Mouse (Mus musculus) spleen, adult 2 months (tissue): ENCODE measurements around the gene Olfr1289. TPM values are rescaled to one million over a fixed set of nuclear protein-coding genes. Genes with fewer than 3 reads are reported as not detected.

ENCODE experiments used
- DNase-seq, 2 experiments: peaks; one replicate each; pipeline versions ENCODE4 v3.0.0 to v3.0.0-alpha.2; 2012 to 2021; ENCODE audit warnings: low spot score in 2 of 2, low read depth in 1 of 2
- H3K27ac ChIP-seq: fragments of 200-500 bp; 2 replicates; pipeline ENCODE4 v1.5.1; 2012; ENCODE audit warnings: low read length, inconsistent platforms; ENCODE audit not compliant: insufficient read depth
- H3K27me3 ChIP-seq: fragments of 200-500 bp; 2 replicates; pipeline ENCODE4 v1.6.1; 2012; ENCODE audit warnings: mild to moderate bottlenecking, moderate library complexity, low read length, inconsistent platforms; ENCODE audit not compliant: control insufficient read depth, insufficient read depth
- H3K36me3 ChIP-seq: fragments of 200-500 bp; 2 replicates; pipeline ENCODE4 v1.6.1; 2012; ENCODE audit warnings: mild to moderate bottlenecking, low read length, inconsistent platforms; ENCODE audit not compliant: control insufficient read depth, insufficient read depth
- H3K4me1 ChIP-seq: fragments of 200-500 bp; 2 replicates; pipeline ENCODE4 v1.6.1; 2011; ENCODE audit warnings: inconsistent platforms; ENCODE audit not compliant: control insufficient read depth, insufficient read depth, insufficient read length
- H3K4me3 ChIP-seq: fragments of 200-500 bp; 2 replicates; pipeline ENCODE4 v1.5.1; 2011; ENCODE audit warnings: mild to moderate bottlenecking, inconsistent platforms; ENCODE audit not compliant: insufficient read depth, insufficient read length; ENCODE audit errors: extremely low read depth
- CTCF ChIP-seq: fragments of 200-500 bp; IDR thresholded peaks from 2 replicates; pipeline ENCODE4 v1.5.1; 2011; ENCODE audit warnings: mild to moderate bottlenecking, inconsistent platforms; ENCODE audit not compliant: insufficient read depth, insufficient read length, insufficient replicate concordance; ENCODE audit errors: extremely low read depth
- POLR2A ChIP-seq: fragments of 200-500 bp; IDR thresholded peaks from 2 replicates; pipeline ENCODE4 v1.6.1; 2011; ENCODE audit warnings: low read depth, low read length, inconsistent platforms
- WGBS: fragments of 180-500 bp; shearing (Covaris S2); methylation state at CpG from one replicate; pipeline ENCODE4 v1.1.7; 2018; 5-methylcytosine and 5-hydroxymethylcytosine counted together
- polyA plus RNA-seq: library from polyadenylated mRNA; depleted of rRNA; stranded (reverse); fragments of >200 nt; gene quantifications from 2 replicates; pipeline ENCODE4 v1.2.3, GENCODE M21; 2012; rRNA removed

The Olfr1289 gene
- polyA plus RNA-seq, result not detected in 2 replicates

DNA sequence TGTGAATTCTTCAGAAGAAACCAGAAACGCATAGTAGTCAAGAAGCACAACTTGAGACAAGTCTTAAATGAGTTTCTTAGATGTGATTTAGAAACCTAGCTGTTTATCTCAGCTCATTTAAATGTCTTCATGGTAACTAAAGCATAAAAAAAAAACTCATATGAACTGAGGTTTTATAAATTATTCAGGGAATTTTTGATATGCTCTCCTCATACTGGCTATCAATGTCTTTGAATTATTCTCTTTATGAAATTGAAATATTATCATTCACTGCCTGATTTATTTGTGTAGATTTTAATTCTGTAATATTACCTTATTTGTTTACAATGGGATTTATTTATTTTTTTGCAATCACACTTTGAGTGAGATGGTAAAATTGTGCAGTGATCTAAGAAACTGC lies at the start of gene Olfr1289:
TSS of gene Olfr1289 (plus strand) at position 301 of the 400 bp plus-strand sequence.
- DNase-seq, result no peak
- Histone ChIP-seq H3K4me3 (no peak within 1 kb of the TSS), H3K27me3 (no peaks in the 10 kb centered on the region), H3K36me3 (no peaks in the 10 kb centered on the region), H3K4me1 (no peaks in the 10 kb centered on the region), H3K27ac (no peak within 1 kb of the TSS)
- 80% methylated on average over 1 of the region's 1 CpGs for WGBS
- TF ChIP-seq POLR2A (no peak), CTCF (no peak)

GRCm38 (mm10) chr2:111448842-111449241 lies 31.8 kb upstream of the Olfr1289 start, which contains the start of gene Olfr1287:
Olfr1287 (plus strand) TSS chr2:111449142.
- WGBS, result 60% methylated on average over 1 of the region's 1 CpGs
- no peaks in the 10 kb centered on the region for H3K4me1 ChIP-seq
- no peak for TF ChIP-seq POLR2A
- TF ChIP-seq CTCF, result no peak

DNA sequence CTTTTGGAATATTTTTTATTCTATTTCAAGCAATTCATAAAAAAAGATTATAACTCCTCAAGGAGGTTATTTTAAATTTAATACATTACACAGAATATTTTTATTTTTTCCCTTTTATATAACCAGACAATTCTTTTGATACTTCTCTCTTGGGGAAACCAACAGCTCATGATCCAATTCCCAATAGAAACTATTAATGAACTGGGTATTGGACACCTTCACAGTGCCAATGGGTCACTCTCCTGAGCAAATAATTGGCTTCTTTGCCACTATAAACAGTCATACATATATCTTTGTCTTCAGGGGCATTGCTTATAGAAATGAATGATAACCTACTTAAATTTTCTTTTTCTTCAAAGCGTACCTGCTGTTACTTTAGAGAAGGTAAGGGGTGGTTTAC lies 6.8 kb upstream of the Olfr1289 start, which contains the start of gene Olfr1288:
TSS of gene Olfr1288 (plus strand) at position 301 of the 400 bp plus-strand sequence.
- Histone ChIP-seq H3K4me1 (no peaks in the 10 kb centered on the region), H3K4me3 (no peak within 1 kb of the TSS; the same call in 1 of the 2 replicates), H3K27ac (no peak within 1 kb of the TSS), H3K36me3 (no peaks in the 10 kb centered on the region), H3K27me3 (no peaks in the 10 kb centered on the region)
- DNase-seq, result no peak
- WGBS, result 85% methylated on average over 1 of the region's 1 CpGs
- no peak for TF ChIP-seq CTCF

More at GRCm38 (mm10) chr2:111448842-111449241, 31.8 kb upstream of the Olfr1289 start, which contains the start of gene Olfr1287:
- DNase-seq, result no peak
- Histone ChIP-seq H3K27ac (no peak within 1 kb of the TSS), H3K36me3 (no peaks in the 10 kb centered on the region), H3K4me3 (no peak within 1 kb of the TSS), H3K27me3 (no peaks in the 10 kb centered on the region)

DNA sequence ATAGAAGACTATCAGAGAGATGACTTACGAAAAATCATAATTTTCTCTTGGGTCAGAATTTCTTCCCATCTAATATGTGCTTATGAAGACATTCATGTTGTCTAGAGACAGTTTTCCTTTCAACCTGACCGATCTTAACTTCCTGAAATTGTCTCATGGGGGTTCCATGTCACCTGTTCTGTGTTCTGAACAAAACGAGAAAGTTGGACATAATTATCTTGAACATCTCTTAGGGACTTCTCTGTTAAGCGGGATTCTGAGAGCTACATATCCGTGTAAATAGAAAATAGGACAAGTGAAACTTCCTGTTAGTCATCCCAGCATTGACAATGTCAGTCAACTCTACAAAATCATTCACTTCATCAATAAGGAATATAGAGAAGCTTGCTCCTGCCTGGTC lies 13.1 kb downstream of the Olfr1289 start, which contains the start of gene Olfr1290:
TSS of gene Olfr1290 (minus strand) at position 101 of the 400 bp plus-strand sequence.
- whole genome bisulfite sequencing, result 73% methylated on average over 5 of the region's 5 CpGs
- no peak within 1 kb of the TSS for H3K27ac ChIP-seq
- no peaks in the 10 kb centered on the region for H3K4me1 ChIP-seq
- H3K36me3 ChIP-seq, result no peaks in the 10 kb centered on the region
- DNase-seq, result no peak
- no peaks in the 10 kb centered on the region for H3K27me3 ChIP-seq
- TF ChIP-seq CTCF (no peak), POLR2A (no peak)
- no peak within 1 kb of the TSS for H3K4me3 ChIP-seq

- Histone ChIP-seq H3K27ac (no peak within 1 kb of the TSS), H3K27me3 (no peaks in the 10 kb centered on the region), H3K4me1 (no peaks in the 10 kb centered on the region), H3K4me3 (no peak within 1 kb of the TSS), H3K36me3 (no peaks in the 10 kb centered on the region)
- no peak for DNase-seq
- TF ChIP-seq CTCF (no peak), POLR2A (no peak)
- 91% methylated on average over 3 of the region's 3 CpGs for WGBS
These were observed 16.3 kb downstream of the Olfr1289 start, which contains the start of gene Olfr1291-ps1 for GRCm38 (mm10) chr2:111496880-111497279. Olfr1291-ps1 (plus strand) TSS chr2:111497180.

- H3K27ac ChIP-seq, result no peak overlapping the region
- H3K4me1 ChIP-seq, result no peaks in the 10 kb centered on the region
- H3K36me3 ChIP-seq, result no peaks in the 10 kb centered on the region
- no peak for TF ChIP-seq CTCF
- no peak for TF ChIP-seq POLR2A
- 90% methylated on average over 10 of the region's 10 CpGs for WGBS
- no peak for DNase-seq
- no peaks in the 10 kb centered on the region for H3K27me3 ChIP-seq
- H3K4me3 ChIP-seq, result no peak overlapping the region
These were observed 36.8 kb downstream of the Olfr1289 start for GRCm38 (mm10) chr2:111517451-111517850.

DNA sequence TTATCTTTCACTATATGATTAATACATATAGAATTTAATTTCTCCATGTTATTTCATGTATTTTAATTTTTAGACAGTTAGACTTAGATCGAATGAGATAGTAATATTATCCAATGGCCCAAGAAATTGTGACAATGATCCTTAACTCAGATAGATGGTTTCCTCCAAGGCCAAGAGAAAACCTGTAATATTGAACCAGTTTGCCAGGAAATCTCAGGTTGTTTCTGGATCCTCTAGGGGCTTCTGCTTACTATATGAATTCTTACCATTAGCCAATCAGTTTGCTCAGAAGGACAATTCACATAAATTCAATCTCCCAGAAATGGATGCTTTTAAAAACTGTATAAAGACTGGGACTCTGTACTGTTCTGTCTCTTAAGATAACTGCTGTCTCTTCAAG lies 44.3 kb downstream of the Olfr1289 start, which contains the start of gene Olfr1293-ps:
TSS of gene Olfr1293-ps (plus strand) at position 301 of the 400 bp plus-strand sequence.
- H3K27me3 ChIP-seq, result no peaks in the 10 kb centered on the region
- TF ChIP-seq POLR2A, result no peak
- H3K27ac ChIP-seq, result no peak within 1 kb of the TSS
- 90% methylated on average over 1 of the region's 1 CpGs for WGBS
- no peak within 1 kb of the TSS for H3K4me3 ChIP-seq
- H3K4me1 ChIP-seq, result no peaks in the 10 kb centered on the region
- no peaks in the 10 kb centered on the region for H3K36me3 ChIP-seq
- no peak for DNase-seq

Other genes starting within 250 kb of the Olfr1289 start
- not detected in 2 replicates for gene Olfr1275, start 245.5 kb upstream of the Olfr1289 start, polyA plus RNA-seq
- gene Olfr1276, start 226.3 kb upstream of the Olfr1289 start, polyA plus RNA-seq, result not detected in 2 replicates
- gene Olfr1277, start 206.7 kb upstream of the Olfr1289 start, polyA plus RNA-seq, result not detected in 2 replicates
- not detected in 2 replicates for gene Olfr1278, start 190.7 kb upstream of the Olfr1289 start, polyA plus RNA-seq
- not detected in 2 replicates for gene Olfr1279, start 180.2 kb upstream of the Olfr1289 start, polyA plus RNA-seq
- not detected in 2 replicates for gene Olfr1280, start 166.8 kb upstream of the Olfr1289 start, polyA plus RNA-seq
- not detected in 2 replicates for gene Olfr1281, start 154.3 kb upstream of the Olfr1289 start, polyA plus RNA-seq
- gene Olfr1282, start 144.7 kb upstream of the Olfr1289 start, polyA plus RNA-seq, result not detected in 2 replicates
- not detected in 2 replicates for gene Olfr1283, start 114.0 kb upstream of the Olfr1289 start, polyA plus RNA-seq
- not detected in 2 replicates for gene Olfr1284, start 105.3 kb upstream of the Olfr1289 start, polyA plus RNA-seq
- not detected in 2 replicates for gene Olfr1286, start 57.7 kb upstream of the Olfr1289 start, polyA plus RNA-seq
- gene Olfr1287, start 31.7 kb upstream of the Olfr1289 start, polyA plus RNA-seq, result not detected in 2 replicates
- not detected in 2 replicates for gene Olfr1288, start 6.7 kb upstream of the Olfr1289 start, polyA plus RNA-seq
- not detected in 2 replicates for gene Olfr1290, start 13.0 kb downstream of the Olfr1289 start, polyA plus RNA-seq
- gene Olfr1291-ps1, start 16.4 kb downstream of the Olfr1289 start, polyA plus RNA-seq, result not detected in 2 replicates
- not detected in 2 replicates for gene Olfr1293-ps, start 44.4 kb downstream of the Olfr1289 start, polyA plus RNA-seq
- gene Olfr1294, start 59.5 kb downstream of the Olfr1289 start, polyA plus RNA-seq, result not detected in 2 replicates
- gene Olfr1295, start 88.9 kb downstream of the Olfr1289 start, polyA plus RNA-seq, result not detected in 2 replicates
- gene Olfr1297, start 145.7 kb downstream of the Olfr1289 start, polyA plus RNA-seq, result not detected in 2 replicates
- not detected in 2 replicates for gene Olfr1298, start 168.4 kb downstream of the Olfr1289 start, polyA plus RNA-seq
- not detected in 2 replicates for gene Olfr1299, start 180.6 kb downstream of the Olfr1289 start, polyA plus RNA-seq